Mouse (Mus musculus): ENCODE measurements around the gene Slc22a3.

GRCm38 (mm10) chr17:12511193-12511592 is 3.7 kb upstream of the Slc22a3 start:
- TF ChIP-seq CTCF (IDR thresholded peaks at IDR 0.05; ENCODE audit: low read depth) (no peak), EP300 (optimal IDR thresholded peaks at IDR 0.05) (no peak)

Data from stomach, postnatal 0 days (tissue).